Mouse (Mus musculus): Measurements from ENCODE around the gene Taf6. TPM values are rescaled to one million over a fixed set of nuclear protein-coding genes. Genes with fewer than 3 reads are reported as not detected.

Taf6 gene
- polyA plus RNA-seq, 1 experiment, result 52.7 TPM

- H3K27ac ChIP-seq (ENCODE audit: insufficient read depth, low read length), result no peak overlapping the region
- no peak for DNase-seq
- H3K4me3 ChIP-seq (replicated peaks; ENCODE audit: insufficient read depth, low read depth, low read length), result peak overlapping the region; percentile 98
- TF ChIP-seq CTCF (IDR thresholded peaks at IDR 0.05; ENCODE audit: borderline replicate concordance, insufficient read depth, low read depth, low read length) (no peak), POLR2A (IDR thresholded peaks at IDR 0.05; ENCODE audit: borderline replicate concordance, insufficient read depth, low read length) (no peak)
- no peaks in the 10 kb centered on the region for H3K4me1 ChIP-seq (ENCODE audit: control insufficient read depth, insufficient read depth, low read length)
- 34% methylated on average over 7 of the region's 7 CpGs for WGBS
- no peaks in the 10 kb centered on the region for H3K27me3 ChIP-seq (ENCODE audit: control insufficient read depth, insufficient read depth, low read length)
Observed at GRCm38 (mm10) chr5:138195463-138195862, 8.2 kb upstream of the Taf6 start.

GRCm38 (mm10) chr5:138194755-138195345, 7.6 kb upstream of the Taf6 start:
- Histone ChIP-seq H3K27ac (ENCODE audit: insufficient read depth, low read length) (peak overlapping the region; percentile 99), H3K4me3 (replicated peaks; ENCODE audit: insufficient read depth, low read depth, low read length) (peak overlapping the region; percentile 98), H3K4me1 (ENCODE audit: control insufficient read depth, insufficient read depth, low read length) (no peaks in the 10 kb centered on the region), H3K27me3 (ENCODE audit: control insufficient read depth, insufficient read depth, low read length) (no peaks in the 10 kb centered on the region)
- TF ChIP-seq CTCF (IDR thresholded peaks at IDR 0.05; ENCODE audit: borderline replicate concordance, insufficient read depth, low read depth, low read length) (no peak), POLR2A (IDR thresholded peaks at IDR 0.05; ENCODE audit: borderline replicate concordance, insufficient read depth, low read length) (no peak)
- DNase-seq, result peak in 1 of 2 experiments; percentile 49
- 1% methylated on average over 29 of the region's 29 CpGs for WGBS

- H3K4me1 ChIP-seq (ENCODE audit: control insufficient read depth, insufficient read depth, low read length), result no peaks in the 10 kb centered on the region
- 4% methylated on average over 54 of the region's 54 CpGs for WGBS
- TF ChIP-seq POLR2A (IDR thresholded peaks at IDR 0.05; ENCODE audit: borderline replicate concordance, insufficient read depth, low read length), result peak; percentile 66
- TF ChIP-seq CTCF (IDR thresholded peaks at IDR 0.05; ENCODE audit: borderline replicate concordance, insufficient read depth, low read depth, low read length), result no peak
- peak within 1 kb of the TSS; percentile 98 for H3K4me3 ChIP-seq (replicated peaks; ENCODE audit: insufficient read depth, low read depth, low read length)
- peak; percentile 90 to 93 for DNase-seq
- H3K27me3 ChIP-seq (ENCODE audit: control insufficient read depth, insufficient read depth, low read length), result no peaks in the 10 kb centered on the region
- H3K27ac ChIP-seq (ENCODE audit: insufficient read depth, low read length), result peak within 1 kb of the TSS; percentile 99
Observed at GRCm38 (mm10) chr5:138193771-138194727, 6.8 kb upstream of the Taf6 start, which contains the start of gene Mblac1. Mblac1 (plus strand) TSS chr5:138194314.

- TF ChIP-seq CTCF (IDR thresholded peaks at IDR 0.05; ENCODE audit: borderline replicate concordance, insufficient read depth, low read depth, low read length) (no peak), POLR2A (IDR thresholded peaks at IDR 0.05; ENCODE audit: borderline replicate concordance, insufficient read depth, low read length) (no peak)
- Histone ChIP-seq H3K4me1 (ENCODE audit: control insufficient read depth, insufficient read depth, low read length) (no peaks in the 10 kb centered on the region), H3K27ac (ENCODE audit: insufficient read depth, low read length) (peak overlapping the region; percentile 74), H3K27me3 (ENCODE audit: control insufficient read depth, insufficient read depth, low read length) (no peaks in the 10 kb centered on the region), H3K4me3 (replicated peaks; ENCODE audit: insufficient read depth, low read depth, low read length) (peak overlapping the region; percentile 98)
- peak; percentile 76 to 88 for DNase-seq
- 0% methylated on average over 10 of the region's 10 CpGs for WGBS
Observed at GRCm38 (mm10) chr5:138187661-138188306, 533 bp upstream of the Taf6 start.

- no peaks in the 10 kb centered on the region; the same call in 1 of the 2 replicates for H3K4me1 ChIP-seq (ENCODE audit: control insufficient read depth, insufficient read depth, low read length)
- no peaks in the 10 kb centered on the region for H3K27me3 ChIP-seq (ENCODE audit: control insufficient read depth, insufficient read depth, low read length)
- DNase-seq, result no peak
- WGBS, result 71% methylated on average over 3 of the region's 3 CpGs
- H3K4me3 ChIP-seq (replicated peaks; ENCODE audit: insufficient read depth, low read depth, low read length), result no peak overlapping the region
- TF ChIP-seq CTCF (IDR thresholded peaks at IDR 0.05; ENCODE audit: borderline replicate concordance, insufficient read depth, low read depth, low read length) (no peak), POLR2A (IDR thresholded peaks at IDR 0.05; ENCODE audit: borderline replicate concordance, insufficient read depth, low read length) (no peak)
- H3K27ac ChIP-seq (ENCODE audit: insufficient read depth, low read length), result no peak overlapping the region
Observed at GRCm38 (mm10) chr5:138173217-138173616, 14.0 kb downstream of the Taf6 start.

GRCm38 (mm10) chr5:138171695-138172491, 15.4 kb downstream of the Taf6 start, which contains the start of the genes Ap4m1 and Mcm7:
Ap4m1 (plus strand) TSS chr5:138172002.
Mcm7 (minus strand) TSS chr5:138172422.
- Histone ChIP-seq H3K27me3 (ENCODE audit: control insufficient read depth, insufficient read depth, low read length) (no peaks in the 10 kb centered on the region), H3K27ac (ENCODE audit: insufficient read depth, low read length) (peak within 1 kb of the TSS; percentile 22; the same call in 1 of the 2 replicates), H3K4me1 (ENCODE audit: control insufficient read depth, insufficient read depth, low read length) (no peaks in the 10 kb centered on the region; the same call in 1 of the 2 replicates), H3K4me3 (replicated peaks; ENCODE audit: insufficient read depth, low read depth, low read length) (peak within 1 kb of the TSS; percentile 79)
- TF ChIP-seq CTCF (IDR thresholded peaks at IDR 0.05; ENCODE audit: borderline replicate concordance, insufficient read depth, low read depth, low read length), result no peak
- TF ChIP-seq POLR2A (IDR thresholded peaks at IDR 0.05; ENCODE audit: borderline replicate concordance, insufficient read depth, low read length), result no peak; the same call in 1 of the 2 replicates
- peak; percentile 99 for DNase-seq
- WGBS, result under 1% methylated on average over 54 of the region's 54 CpGs

Measured in cerebellum, adult 2 months (tissue).